Mouse (Mus musculus) heart, embryonic 13.5 days (tissue): ENCODE results near the gene Zbtb34. TPM values are rescaled to one million over a fixed set of nuclear protein-coding genes. Genes with fewer than 3 reads are reported as not detected.

Source experiments
- ATAC-seq: fragments of 200-750 bp; cut with Nextera tagmentation; 2 replicates; pipeline ENCODE4 v1.8.0; 2017; ENCODE audit warnings: moderate TSS enrichment; ENCODE audit not compliant: insufficient number of reproducible peaks, low FRiP score, low TSS enrichment; ENCODE audit errors: extremely low read depth
- H3K27ac ChIP-seq: fragments of 300-500 bp; sonication (generic); replicated peaks from 2 replicates; pipeline ENCODE4 v1.5.1; 2015; ENCODE audit warnings: moderate library complexity, mild to moderate bottlenecking, inconsistent platforms
- H3K27me3 ChIP-seq: fragments of 300-500 bp; sonication (generic); replicated peaks from 2 replicates; pipeline ENCODE4 v1.6.1; 2015; ENCODE audit warnings: mild to moderate bottlenecking, inconsistent platforms
- H3K36me3 ChIP-seq: fragments of 300-500 bp; sonication (generic); 2 replicates; pipeline ENCODE4 v1.6.1; 2015; ENCODE audit warnings: mild to moderate bottlenecking, inconsistent platforms
- H3K4me1 ChIP-seq: fragments of 300-500 bp; sonication (generic); 2 replicates; pipeline ENCODE4 v1.6.1; 2015; ENCODE audit warnings: inconsistent platforms
- H3K4me2 ChIP-seq: fragments of 300-500 bp; sonication (generic); 2 replicates; pipeline ENCODE4 v1.6.1; 2015; ENCODE audit warnings: inconsistent platforms, mild to moderate bottlenecking, moderate library complexity
- H3K4me3 ChIP-seq: fragments of 300-500 bp; sonication (generic); 2 replicates; pipeline ENCODE4 v1.5.1; 2015; ENCODE audit warnings: moderate library complexity, mild to moderate bottlenecking, inconsistent platforms
- H3K9ac ChIP-seq: fragments of 300-500 bp; sonication (generic); 2 replicates; pipeline ENCODE4 v1.6.1; 2015; ENCODE audit warnings: inconsistent platforms, mild to moderate bottlenecking, moderate library complexity
- H3K9me3 ChIP-seq: fragments of 300-500 bp; sonication (generic); 2 replicates; pipeline ENCODE4 v1.6.1; 2016; ENCODE audit warnings: inconsistent platforms
- WGBS: fragments of 180-500 bp; shearing (Covaris S2); methylation state at CpG from one replicate; pipeline ENCODE4 v1.1.7; 2015; ENCODE audit warnings: mixed read lengths; 5-methylcytosine and 5-hydroxymethylcytosine counted together
- polyA plus RNA-seq: library from polyadenylated mRNA; unstranded; fragments of >200 nt; fragmentation: Nextera tagmentation; extraction: Ambion mirVana; gene quantifications from 2 replicates; pipeline ENCODE4 v1.2.1, GENCODE M21; 2015

The Zbtb34 gene
- polyA plus RNA-seq, 1 experiment from 2014 or later = 3.5 TPM

- no peak for ATAC-seq
- H3K9me3 ChIP-seq = no peaks in the 10 kb centered on the region
- H3K4me1 ChIP-seq = peaks cover 23% of the 10 kb centered on the region
- no peak overlapping the region for H3K9ac ChIP-seq
- peak overlapping the region; percentile 75 for H3K27ac ChIP-seq
- no peak overlapping the region for H3K4me3 ChIP-seq
- H3K36me3 ChIP-seq = peaks cover 20% of the 10 kb centered on the region
- no peaks in the 10 kb centered on the region for H3K27me3 ChIP-seq
- no peak overlapping the region for H3K4me2 ChIP-seq
These were observed 13.7 kb upstream of the Zbtb34 start for GRCm38 (mm10) chr2:33444862-33445261.

- peaks cover 15% of the 10 kb centered on the region for H3K36me3 ChIP-seq
- peak overlapping the region; percentile 75 for H3K27ac ChIP-seq
- H3K4me3 ChIP-seq = no peak overlapping the region
- no peak overlapping the region for H3K9ac ChIP-seq
- H3K27me3 ChIP-seq = no peaks in the 10 kb centered on the region
- H3K4me2 ChIP-seq = no peak overlapping the region
- peak; percentile 39 for ATAC-seq
- no peaks in the 10 kb centered on the region for H3K9me3 ChIP-seq
- WGBS = 10% methylated on average over 5 of the region's 5 CpGs
- peaks cover 28% of the 10 kb centered on the region for H3K4me1 ChIP-seq
These were observed 13.2 kb upstream of the Zbtb34 start for GRCm38 (mm10) chr2:33444358-33444757.

DNA sequence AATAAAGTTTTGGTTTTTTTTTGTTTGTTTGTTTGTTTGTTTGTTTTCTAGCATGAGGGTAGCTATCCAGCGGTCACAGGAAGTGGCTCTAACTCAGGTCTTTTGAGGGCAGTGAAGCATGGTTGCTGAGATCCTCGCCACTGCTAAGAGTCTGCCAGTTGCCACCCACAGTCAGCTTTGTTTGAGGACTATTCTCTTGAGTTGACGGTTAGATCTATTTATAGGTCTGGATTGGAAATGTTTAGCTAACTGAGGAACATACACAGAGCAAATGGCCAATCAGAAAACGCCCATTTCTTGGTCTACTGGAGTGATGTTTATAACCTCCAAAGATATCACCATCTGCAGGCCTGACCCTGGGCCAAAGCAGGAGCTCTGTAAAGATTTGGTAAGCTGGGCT, 11.6 kb upstream of the Zbtb34 start:
- Histone ChIP-seq H3K27ac (no peak overlapping the region), H3K36me3 (no peaks in the 10 kb centered on the region; the same call in 1 of the 2 replicates), H3K4me1 (peaks cover 39% of the 10 kb centered on the region), H3K9me3 (no peaks in the 10 kb centered on the region), H3K4me2 (no peak overlapping the region), H3K9ac (no peak overlapping the region), H3K4me3 (no peak overlapping the region), H3K27me3 (no peaks in the 10 kb centered on the region)
- ATAC-seq = no peak
- 51% methylated on average over 4 of the region's 4 CpGs for WGBS

DNA sequence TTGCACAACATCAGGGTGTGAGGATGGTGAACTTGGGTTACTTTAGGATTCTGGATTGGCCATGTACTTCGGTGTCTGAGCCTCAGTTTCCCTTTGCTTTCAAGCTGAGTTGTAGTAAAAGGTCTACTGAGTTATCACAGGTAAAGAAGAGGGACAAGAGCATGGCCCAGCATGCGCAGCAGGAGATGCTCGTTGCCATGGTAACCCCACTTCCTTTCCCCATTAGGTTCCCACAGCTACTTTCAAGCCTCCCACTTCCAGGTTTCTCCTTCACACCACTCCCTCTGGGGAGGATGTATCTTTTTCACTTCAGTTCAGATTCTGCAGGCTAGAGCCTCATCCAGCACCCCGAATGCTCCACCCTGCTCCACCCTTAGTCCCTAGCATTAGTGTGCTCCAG, 9.8 kb upstream of the Zbtb34 start:
- Histone ChIP-seq H3K27ac (no peak overlapping the region), H3K4me3 (no peak overlapping the region), H3K27me3 (0 out of 2 replicates have a peak, but pooled peaks cover 4% of the 10 kb centered on the region), H3K4me1 (peaks cover 53% of the 10 kb centered on the region), H3K9ac (no peak overlapping the region), H3K9me3 (no peaks in the 10 kb centered on the region), H3K36me3 (no peaks in the 10 kb centered on the region), H3K4me2 (no peak overlapping the region)
- WGBS = 41% methylated on average over 4 of the region's 4 CpGs
- no peak for ATAC-seq

DNA sequence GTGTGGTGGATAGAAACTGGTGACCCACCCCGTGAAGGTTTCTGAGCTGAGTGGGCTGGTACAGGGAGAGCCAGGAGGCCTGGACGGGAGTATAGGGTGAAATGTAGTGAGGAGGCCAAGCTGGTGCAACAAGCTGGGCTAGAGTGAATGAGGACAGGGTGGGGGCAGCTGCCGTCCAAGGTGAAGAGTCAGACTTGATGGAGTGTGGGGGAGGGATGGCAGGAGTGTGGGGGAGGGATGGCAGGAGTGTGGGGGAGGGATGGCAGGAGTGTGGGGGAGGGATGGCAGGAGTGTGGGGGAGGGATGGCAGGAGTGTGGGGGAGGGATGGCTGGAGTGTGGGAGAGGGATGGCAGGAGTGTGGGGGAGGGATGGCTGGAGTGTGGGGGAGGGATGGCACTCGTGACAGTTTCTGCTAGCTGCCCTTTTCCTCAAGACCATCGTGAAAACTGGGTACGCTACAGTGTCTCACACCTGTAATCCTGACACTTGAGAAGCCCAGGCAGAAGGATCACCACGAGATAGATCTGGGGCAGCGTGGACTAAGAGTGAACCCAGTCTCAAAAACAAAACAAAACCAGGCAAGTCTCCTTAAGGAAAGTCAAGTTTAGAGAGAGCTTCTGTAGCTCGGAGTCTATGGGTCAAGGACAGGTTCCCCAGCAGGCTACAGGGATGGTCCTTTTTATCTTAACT, 9.0 kb upstream of the Zbtb34 start:
- ATAC-seq = no peak
- Histone ChIP-seq H3K27ac (no peak overlapping the region), H3K36me3 (no peaks in the 10 kb centered on the region), H3K4me1 (peaks cover 60% of the 10 kb centered on the region), H3K4me3 (no peak overlapping the region), H3K9me3 (no peaks in the 10 kb centered on the region), H3K9ac (peak overlapping the region; percentile 37; the same call in 1 of the 2 replicates), H3K4me2 (no peak overlapping the region), H3K27me3 (0 out of 2 replicates have a peak, but pooled peaks cover 4% of the 10 kb centered on the region)
- WGBS = 20% methylated on average over 9 of the region's 9 CpGs

DNA sequence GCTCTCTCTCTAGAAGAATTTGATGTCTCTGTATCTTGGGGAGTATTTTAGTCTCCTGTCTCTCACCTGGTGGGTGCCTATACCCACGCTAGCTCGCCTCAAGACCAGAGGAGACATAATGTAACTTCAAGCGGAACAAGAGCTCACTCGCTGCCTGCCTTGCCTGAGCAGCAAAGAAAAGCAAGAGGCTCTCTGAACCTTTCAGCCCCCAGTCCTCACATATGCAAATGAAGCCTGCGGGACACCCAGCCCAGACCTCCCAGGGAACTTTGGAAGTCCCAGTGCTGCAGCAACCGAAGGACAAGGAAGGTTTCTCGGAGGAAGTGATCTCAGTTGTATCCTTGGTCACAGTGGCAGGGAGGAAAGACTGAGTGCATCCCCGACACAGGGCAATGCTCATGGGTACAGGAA, 8.4 kb upstream of the Zbtb34 start:
- H3K27me3 ChIP-seq = 0 out of 2 replicates have a peak, but pooled peaks cover 4% of the 10 kb centered on the region
- H3K4me2 ChIP-seq = no peak overlapping the region
- no peaks in the 10 kb centered on the region for H3K9me3 ChIP-seq
- no peak for ATAC-seq
- H3K4me3 ChIP-seq = no peak overlapping the region
- WGBS = 33% methylated on average over 8 of the region's 8 CpGs
- H3K4me1 ChIP-seq = peaks cover 56% of the 10 kb centered on the region
- peak overlapping the region; percentile 37; the same call in 1 of the 2 replicates for H3K9ac ChIP-seq
- no peak overlapping the region for H3K27ac ChIP-seq
- H3K36me3 ChIP-seq = no peaks in the 10 kb centered on the region

DNA sequence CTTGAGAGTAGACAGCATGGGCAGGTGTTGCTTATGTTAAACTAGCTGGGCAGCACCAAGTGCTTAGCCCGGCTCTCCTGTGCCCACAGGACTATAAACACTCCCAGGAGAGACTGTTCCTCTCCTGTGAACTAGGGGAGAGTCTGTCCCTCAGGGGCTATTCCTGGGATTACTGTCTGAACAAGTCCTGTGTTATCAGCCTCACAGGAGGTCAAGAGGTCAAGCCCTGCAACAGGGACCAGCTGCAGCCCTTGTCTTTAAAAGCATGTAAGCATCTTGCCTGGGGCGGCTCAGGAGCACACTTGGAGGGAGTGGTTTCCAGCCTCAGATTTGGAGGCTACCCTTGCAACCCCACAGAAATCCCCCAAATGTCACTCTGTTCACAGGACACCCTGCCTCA, 7.3 kb upstream of the Zbtb34 start:
- Histone ChIP-seq H3K4me2 (no peak overlapping the region), H3K27me3 (0 out of 2 replicates have a peak, but pooled peaks cover 4% of the 10 kb centered on the region), H3K4me1 (peaks cover 49% of the 10 kb centered on the region), H3K36me3 (no peaks in the 10 kb centered on the region), H3K27ac (no peak overlapping the region), H3K9me3 (no peaks in the 10 kb centered on the region), H3K9ac (no peak overlapping the region), H3K4me3 (no peak overlapping the region)
- WGBS = 23% methylated on average over 2 of the region's 2 CpGs
- no peak for ATAC-seq

GRCm38 (mm10) chr2:33437184-33437583, 6.1 kb upstream of the Zbtb34 start:
- no peaks in the 10 kb centered on the region for H3K36me3 ChIP-seq
- WGBS = 53% methylated on average over 11 of the region's 11 CpGs
- ATAC-seq = no peak
- no peak overlapping the region for H3K4me3 ChIP-seq
- H3K9me3 ChIP-seq = no peaks in the 10 kb centered on the region
- H3K27me3 ChIP-seq = 0 out of 2 replicates have a peak, but pooled peaks cover 4% of the 10 kb centered on the region
- H3K27ac ChIP-seq = no peak overlapping the region
- no peak overlapping the region for H3K9ac ChIP-seq
- H3K4me2 ChIP-seq = no peak overlapping the region
- peaks cover 42% of the 10 kb centered on the region for H3K4me1 ChIP-seq

DNA sequence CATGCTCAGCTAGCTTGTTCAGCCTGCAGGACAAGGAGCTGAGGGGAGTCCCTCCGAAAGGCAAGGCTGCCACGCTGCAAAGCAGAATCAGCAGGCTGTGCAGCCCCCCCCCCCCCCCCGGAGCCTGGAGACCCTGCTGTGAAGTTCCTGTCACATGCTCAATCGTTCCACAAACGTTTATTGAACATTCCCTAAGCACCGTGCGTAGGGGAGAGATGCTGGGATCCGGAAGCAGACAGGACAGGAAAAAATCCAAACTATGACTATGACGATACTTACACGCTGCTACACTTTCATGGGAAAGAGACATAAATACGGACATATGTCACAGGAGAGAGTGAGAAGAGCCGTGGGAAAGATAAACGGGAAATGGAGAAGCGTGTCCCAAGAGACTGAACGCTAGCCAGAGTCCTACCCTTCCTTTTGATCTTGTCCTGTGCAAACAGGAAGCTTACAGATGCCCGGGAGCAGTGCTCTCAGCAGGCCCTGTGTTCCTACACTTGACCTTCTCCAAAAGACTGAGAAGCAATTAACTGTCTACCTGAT, 5.0 kb upstream of the Zbtb34 start:
- ATAC-seq = no peak
- H3K4me1 ChIP-seq = peaks cover 46% of the 10 kb centered on the region

DNA sequence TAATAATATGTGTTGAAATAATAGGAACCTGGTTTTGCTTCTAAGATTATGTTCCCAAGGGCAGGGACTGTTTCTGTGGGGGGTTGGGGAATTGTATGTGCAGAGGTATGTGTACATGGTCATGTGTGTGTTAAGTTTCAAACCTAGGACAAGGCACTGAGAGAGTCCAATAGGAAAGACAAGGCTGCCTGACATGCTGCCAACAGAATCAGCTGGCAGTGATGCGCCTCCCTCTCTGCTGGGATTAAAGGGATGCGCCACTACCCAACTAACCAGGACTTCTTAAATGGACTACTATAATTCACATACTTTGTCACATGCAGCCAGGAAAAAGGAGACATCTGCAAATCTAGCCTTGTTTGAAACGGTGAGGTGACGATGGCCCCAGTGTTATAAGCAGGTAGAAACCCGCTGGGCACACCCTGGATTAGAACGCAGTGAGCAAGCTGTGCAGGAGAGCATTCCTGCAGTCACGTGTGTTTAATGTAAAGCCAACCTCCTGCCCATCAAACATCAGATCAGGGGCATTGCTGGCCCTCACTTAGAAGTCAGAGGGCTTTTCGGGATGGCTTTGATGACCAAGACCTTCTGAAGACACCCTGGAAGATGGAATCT, 4.0 kb upstream of the Zbtb34 start:
- no peaks in the 10 kb centered on the region for H3K9me3 ChIP-seq
- H3K27me3 ChIP-seq = 0 out of 2 replicates have a peak, but pooled peaks cover 4% of the 10 kb centered on the region
- H3K27ac ChIP-seq = no peak overlapping the region
- ATAC-seq = no peak
- H3K9ac ChIP-seq = 0 out of 2 replicates have a peak overlapping the region, but pooled peaks have one; percentile 76
- no peak overlapping the region for H3K4me3 ChIP-seq
- H3K4me1 ChIP-seq = peaks cover 48% of the 10 kb centered on the region
- WGBS = 51% methylated on average over 8 of the region's 8 CpGs
- H3K36me3 ChIP-seq = no peaks in the 10 kb centered on the region
- H3K4me2 ChIP-seq = no peak overlapping the region

More for the DNA sequence above, 5.0 kb upstream of the Zbtb34 start:
- H3K4me2 ChIP-seq = peak overlapping the region; percentile 58
- no peaks in the 10 kb centered on the region for H3K9me3 ChIP-seq
- H3K9ac ChIP-seq = peak overlapping the region; percentile 76
- 0 out of 2 replicates have a peak overlapping the region, but pooled peaks have one; percentile 5 for H3K27ac ChIP-seq
- peak overlapping the region; percentile 34 for H3K4me3 ChIP-seq
- H3K36me3 ChIP-seq = no peaks in the 10 kb centered on the region
- WGBS = 5% methylated on average over 16 of the region's 16 CpGs
- 0 out of 2 replicates have a peak, but pooled peaks cover 4% of the 10 kb centered on the region for H3K27me3 ChIP-seq

GRCm38 (mm10) chr2:33432877-33433276, 1.8 kb upstream of the Zbtb34 start:
- 0 out of 2 replicates have a peak, but pooled peaks cover 4% of the 10 kb centered on the region for H3K27me3 ChIP-seq
- peaks cover 50% of the 10 kb centered on the region for H3K4me1 ChIP-seq
- peaks cover 8% of the 10 kb centered on the region for H3K36me3 ChIP-seq
- no peak overlapping the region for H3K9ac ChIP-seq
- H3K4me3 ChIP-seq = no peak overlapping the region
- no peak for ATAC-seq
- no peak overlapping the region for H3K27ac ChIP-seq
- H3K9me3 ChIP-seq = no peaks in the 10 kb centered on the region
- 50% methylated on average over 5 of the region's 5 CpGs for WGBS
- H3K4me2 ChIP-seq = no peak overlapping the region
